Mouse (Mus musculus): ENCODE results near the gene Anp32b. TPM values are rescaled to one million over a fixed set of nuclear protein-coding genes. Genes with fewer than 3 reads are reported as not detected.
A peak's percentile ranks its signal among the peaks of the same experiment; 100 is the strongest.

Gene Anp32b
- total RNA-seq, 2 experiments from 2014 or later = 105 to 496 TPM

DNA sequence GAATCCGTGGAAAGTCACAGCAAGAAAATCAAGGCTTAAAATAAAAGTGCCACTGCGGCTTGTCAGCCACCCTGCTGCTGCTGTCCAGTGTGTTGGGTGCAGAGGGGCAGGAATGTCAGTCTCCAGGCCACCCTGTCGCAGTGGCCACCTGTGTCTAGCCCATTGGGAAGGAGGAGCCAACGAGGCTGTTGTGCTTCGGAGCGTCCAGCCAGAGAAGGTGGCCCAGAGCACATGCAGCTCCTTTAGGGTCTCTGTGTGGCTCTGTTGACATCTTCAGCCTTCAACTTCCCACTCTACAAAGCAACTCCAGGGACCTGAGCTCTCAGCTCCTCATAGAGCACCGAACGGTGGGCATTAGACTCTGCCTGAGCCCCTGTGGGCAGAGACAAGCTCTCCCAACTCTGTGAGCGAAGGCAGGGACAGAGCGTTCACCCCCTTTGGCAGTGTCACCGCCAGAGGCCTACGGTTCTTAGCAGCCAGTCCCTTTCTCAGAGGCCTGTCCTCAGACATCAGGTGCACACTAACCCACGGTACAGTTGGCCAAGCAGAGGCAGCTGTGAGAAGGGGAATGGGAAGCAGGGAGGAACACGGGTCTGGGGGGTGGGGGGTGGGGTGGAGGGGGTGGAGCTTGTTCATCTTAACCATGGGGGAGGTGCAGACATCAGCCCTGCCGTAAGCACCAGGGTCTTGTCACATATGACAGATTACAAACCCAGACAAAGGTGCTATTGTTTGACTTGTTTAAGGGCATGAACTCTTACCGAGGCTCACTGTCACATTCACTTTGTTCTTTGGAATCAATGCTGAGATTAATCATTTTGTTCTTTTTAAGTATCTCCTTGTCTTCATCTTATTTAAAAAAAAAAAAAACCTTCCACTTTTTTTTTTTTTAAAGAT is 52.2 kb downstream of the Anp32b start:
- ATAC-seq (ENCODE audit: poor library complexity, severe bottlenecking) = no peak

DNA sequence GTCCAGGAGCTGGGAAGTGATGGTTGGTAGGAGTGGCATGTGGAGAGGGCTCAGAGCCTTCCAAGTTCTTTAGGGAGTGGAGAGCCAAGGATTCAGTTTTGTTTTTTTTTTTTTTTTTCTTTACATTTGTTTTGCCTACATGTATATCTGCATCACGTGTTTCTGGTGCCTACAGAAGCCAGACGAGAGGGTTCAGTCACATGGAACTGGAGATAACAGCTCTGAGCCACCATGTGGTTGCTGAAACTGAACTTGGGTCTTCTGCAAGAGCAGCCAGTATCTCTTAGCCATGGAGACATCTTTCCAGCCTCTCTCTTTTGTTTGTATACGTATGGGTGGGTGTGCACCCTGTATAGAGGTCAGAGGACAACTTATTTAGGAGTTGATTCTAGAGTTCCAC is 53.2 kb downstream of the Anp32b start:
- no peak for ATAC-seq (ENCODE audit: poor library complexity, severe bottlenecking)

DNA sequence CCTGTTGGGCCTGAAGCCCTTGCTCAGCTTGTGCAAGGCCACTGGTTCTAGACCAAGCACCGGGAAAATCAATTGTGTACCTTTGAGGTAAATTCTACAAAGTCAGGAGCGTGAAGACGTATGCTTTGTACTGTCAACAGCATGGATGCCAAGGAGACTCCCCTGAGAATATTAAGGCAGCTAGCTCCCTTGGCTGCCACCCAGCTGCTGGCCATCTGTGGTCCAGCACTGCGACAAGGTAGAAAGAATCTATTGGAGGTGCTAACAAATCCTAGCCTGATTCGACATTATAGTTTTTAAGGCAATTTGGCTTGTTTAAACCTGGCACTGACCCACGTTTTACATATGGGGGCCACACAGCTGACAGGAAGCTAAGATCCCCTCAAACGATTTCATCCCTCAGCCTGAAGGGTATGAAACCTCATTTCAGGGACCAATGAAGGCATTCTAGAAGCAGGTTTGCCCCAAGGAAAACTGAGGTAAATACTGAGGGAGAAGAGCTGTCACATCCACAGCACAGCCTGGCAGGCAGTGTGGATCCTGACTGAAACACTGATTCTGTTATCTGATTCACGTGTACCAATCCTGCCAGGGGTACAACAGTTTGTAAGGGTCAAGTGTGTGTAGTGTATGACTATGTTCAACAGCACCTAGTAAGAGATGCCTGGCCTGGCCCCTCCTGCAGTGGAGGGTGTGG is 54.8 kb downstream of the Anp32b start:
- no peak for ATAC-seq (ENCODE audit: poor library complexity, severe bottlenecking)

- peak; percentile 99 for ATAC-seq (ENCODE audit: poor library complexity, severe bottlenecking)
These were observed 56.3 kb downstream of the Anp32b start for GRCm38 (mm10) chr4:46506801-46507610.

DNA sequence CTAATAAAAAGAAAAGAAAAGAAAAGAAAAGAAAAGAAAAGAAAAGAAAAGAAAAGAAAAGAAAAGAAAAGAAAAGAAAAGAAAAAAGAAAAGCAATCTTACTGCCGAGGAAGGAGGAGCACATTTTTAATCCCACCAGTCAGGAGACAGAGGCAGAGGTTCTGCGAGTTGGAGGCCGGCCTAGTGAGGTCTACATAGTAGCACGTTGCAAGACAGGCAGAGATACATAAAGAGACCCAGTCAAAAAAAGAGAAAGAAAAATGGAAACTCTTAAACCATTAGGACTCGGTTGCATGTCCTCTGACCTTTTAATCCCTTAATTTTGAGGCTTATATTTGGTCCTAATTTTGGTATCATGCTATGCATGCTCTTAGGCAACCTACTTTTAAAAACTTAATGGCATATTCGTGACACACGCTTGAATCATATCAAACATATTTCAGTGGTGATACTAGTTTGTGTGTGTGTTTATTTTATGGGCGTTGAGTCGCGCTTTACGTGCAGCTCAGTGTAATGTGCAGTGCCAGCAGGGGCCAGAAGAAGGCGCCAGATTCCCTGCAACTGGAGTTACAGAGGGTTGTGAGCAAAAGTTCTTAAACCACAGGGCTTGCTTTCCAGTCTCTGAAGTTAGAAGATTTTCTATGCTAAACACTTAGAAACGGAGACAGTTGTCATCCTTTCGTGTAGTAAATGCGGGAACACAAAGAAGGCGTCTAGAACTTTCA is 57.2 kb downstream of the Anp32b start:
- ATAC-seq (ENCODE audit: poor library complexity, severe bottlenecking) = peak; percentile 71

- ATAC-seq (ENCODE audit: poor library complexity, severe bottlenecking) = no peak
These were observed 69.8 kb downstream of the Anp32b start for GRCm38 (mm10) chr4:46520491-46520890.

- ATAC-seq (ENCODE audit: poor library complexity, severe bottlenecking) = no peak
These were observed 70.8 kb downstream of the Anp32b start for GRCm38 (mm10) chr4:46521457-46521856.

Other genes starting within 250 kb of the Anp32b start
- 0.11 TPM in 1 of 2 replicates, not detected in the other for gene Foxe1, start 107.3 kb upstream of the Anp32b start, total RNA-seq (2015)
- not detected in 2 replicates for gene Foxe1, start 107.3 kb upstream of the Anp32b start, total RNA-seq (2017)
- 6.9 and 8.4 TPM in 2 replicates for gene Trmo, start 61.5 kb upstream of the Anp32b start, total RNA-seq (2015)
- gene Trmo, start 61.5 kb upstream of the Anp32b start, total RNA-seq (2017) = 6.8 and 9.0 TPM in 2 replicates
- 4.8 and 12.0 TPM in 2 replicates for gene Hemgn, start 37.4 kb upstream of the Anp32b start, total RNA-seq (2015)
- 5.8 and 11.8 TPM in 2 replicates for gene Hemgn, start 37.4 kb upstream of the Anp32b start, total RNA-seq (2017)
- 39.9 and 45.3 TPM in 2 replicates for gene Nans, start 38.3 kb downstream of the Anp32b start, total RNA-seq (2015)
- 52.9 and 53.9 TPM in 2 replicates for gene Nans, start 38.3 kb downstream of the Anp32b start, total RNA-seq (2017)
- 9.7 and 13.3 TPM in 2 replicates for gene Trim14, start 85.2 kb downstream of the Anp32b start, total RNA-seq (2015)
- 26.8 and 42.5 TPM in 2 replicates for gene Trim14, start 85.2 kb downstream of the Anp32b start, total RNA-seq (2017)
- gene Coro2a, start 151.3 kb downstream of the Anp32b start, total RNA-seq (2015) = 54.8 and 55.6 TPM in 2 replicates
- gene Coro2a, start 151.3 kb downstream of the Anp32b start, total RNA-seq (2017) = 31.4 and 31.9 TPM in 2 replicates
- gene Tbc1d2, start 199.3 kb downstream of the Anp32b start, total RNA-seq (2015) = 8.9 and 10.4 TPM in 2 replicates
- 8.5 and 11.6 TPM in 2 replicates for gene Tbc1d2, start 199.3 kb downstream of the Anp32b start, total RNA-seq (2017)

All from megakaryocyte, adult 5-6 weeks (primary cell).